Mouse (Mus musculus): ENCODE data around the gene Olfr1150-ps1. TPM values are rescaled to one million over a fixed set of nuclear protein-coding genes. Genes with fewer than 3 reads are reported as not detected.

Gene Olfr1150-ps1
- polyA plus RNA-seq (2017; shearing (Covaris generic)): not detected

DNA sequence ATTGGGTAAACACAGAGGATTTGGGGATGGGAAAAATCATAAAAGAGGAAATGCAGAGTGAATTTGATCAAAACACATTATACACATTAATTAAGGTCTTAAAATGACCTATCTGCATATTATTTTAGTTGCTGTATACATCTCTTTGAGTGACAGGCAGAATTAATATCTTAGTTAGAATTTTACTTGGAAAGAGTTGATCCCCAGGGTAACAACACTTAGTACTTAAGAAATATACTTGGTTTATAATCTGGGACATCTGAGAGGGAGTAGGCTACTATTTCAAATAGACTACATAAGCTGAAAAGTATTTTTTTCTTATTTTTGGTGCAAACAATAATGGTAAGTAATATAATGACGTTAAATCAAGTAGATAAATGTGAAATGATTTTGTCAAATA, at the start of gene Olfr1150-ps1:
Gene Olfr1150-ps1, plus strand, starts transcription at position 301 of the 400 bp plus-strand sequence.

DNA sequence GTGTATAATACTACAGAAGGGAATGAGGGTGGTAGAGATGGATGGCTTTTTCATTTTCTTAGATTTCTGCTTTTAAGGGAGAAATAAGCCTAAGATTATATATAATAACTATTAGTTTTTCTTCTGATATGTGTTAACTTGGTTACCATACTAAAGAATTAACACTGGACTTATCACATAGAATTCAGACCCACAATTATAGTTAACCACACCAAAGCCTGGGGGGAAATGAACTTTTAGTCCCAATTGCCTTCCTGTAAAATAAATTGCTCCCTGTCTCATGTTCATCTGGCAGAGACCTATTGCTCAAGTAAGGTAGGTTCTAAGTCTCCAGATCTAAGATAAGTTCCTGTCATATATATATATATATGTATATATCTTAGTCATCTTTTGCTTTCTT, 43.5 kb upstream of the Olfr1150-ps1 start, which contains the start of gene Olfr1143:
Gene Olfr1143, plus strand, starts transcription at position 301 of the 400 bp plus-strand sequence.

GRCm38 (mm10) chr2:87809522-87809921, 34.3 kb upstream of the Olfr1150-ps1 start, which contains the start of gene Olfr1145:
TSS of gene Olfr1145 (plus strand) at chr2:87809822.

DNA sequence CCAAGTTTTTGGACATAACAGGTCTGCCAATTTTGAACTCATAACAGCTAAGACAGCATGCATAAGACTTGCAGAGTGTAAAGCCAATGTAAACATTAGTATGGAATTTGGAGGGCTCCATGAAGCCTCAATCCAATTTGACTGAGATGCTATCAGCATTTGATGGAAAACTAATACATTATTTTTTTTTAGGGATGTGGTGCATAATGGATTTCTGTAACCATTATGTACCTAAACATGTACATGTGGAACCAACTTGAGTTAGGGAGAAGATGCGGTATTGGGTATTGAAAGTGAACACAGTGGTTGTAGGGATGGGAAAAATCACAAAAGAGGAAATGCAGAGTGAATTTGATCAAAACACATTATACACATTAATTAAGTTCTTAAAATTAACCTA, 13.6 kb upstream of the Olfr1150-ps1 start, which contains the start of gene Olfr1148:
Gene Olfr1148, plus strand, starts transcription at position 301 of the 400 bp plus-strand sequence.

GRCm38 (mm10) chr2:87855562-87855961, 11.8 kb downstream of the Olfr1150-ps1 start, which contains the start of gene Olfr1151:
TSS of gene Olfr1151 (plus strand) at chr2:87855862.

GRCm38 (mm10) chr2:87866192-87866591, 22.4 kb downstream of the Olfr1150-ps1 start, which contains the start of gene Olfr1152:
TSS of gene Olfr1152 (plus strand) at chr2:87866492.

GRCm38 (mm10) chr2:87894662-87895061, 50.9 kb downstream of the Olfr1150-ps1 start, which contains the start of gene Olfr1153:
TSS of gene Olfr1153 (plus strand) at chr2:87894962.

Other genes starting within 250 kb of the Olfr1150-ps1 start
- gene Olfr1130, start 237.8 kb upstream of the Olfr1150-ps1 start, polyA plus RNA-seq (2017; shearing (Covaris generic)): not detected
- gene Olfr1131, start 216.9 kb upstream of the Olfr1150-ps1 start, polyA plus RNA-seq (2017; shearing (Covaris generic)): under 1 TPM in 1 of 2 experiments, not detected in 1; 0.23 TPM
- under 1 TPM in 1 of 2 experiments, not detected in 1; 0.25 TPM for gene Olfr1132, start 206.5 kb upstream of the Olfr1150-ps1 start, polyA plus RNA-seq (2017; shearing (Covaris generic))
- under 1 TPM in 1 of 2 experiments, not detected in 1; 0.53 TPM for gene Olfr1133, start 196.6 kb upstream of the Olfr1150-ps1 start, polyA plus RNA-seq (2017; shearing (Covaris generic))
- not detected for gene Olfr1134, start 185.5 kb upstream of the Olfr1150-ps1 start, polyA plus RNA-seq (2017; shearing (Covaris generic))
- not detected for gene Olfr1135, start 170.3 kb upstream of the Olfr1150-ps1 start, polyA plus RNA-seq (2017; shearing (Covaris generic))
- not detected for gene Olfr1136, start 150.0 kb upstream of the Olfr1150-ps1 start, polyA plus RNA-seq (2017; shearing (Covaris generic))
- not detected for gene Olfr1137, start 130.8 kb upstream of the Olfr1150-ps1 start, polyA plus RNA-seq (2017; shearing (Covaris generic))
- under 1 TPM in 1 of 2 experiments, not detected in 1; 0.11 TPM for gene Olfr1138, start 104.0 kb upstream of the Olfr1150-ps1 start, polyA plus RNA-seq (2017; shearing (Covaris generic))
- gene Olfr1140, start 100.2 kb upstream of the Olfr1150-ps1 start, polyA plus RNA-seq (2017; shearing (Covaris generic)): under 1 TPM in 1 of 2 experiments, not detected in 1; 0.31 TPM
- gene Olfr1141, start 90.0 kb upstream of the Olfr1150-ps1 start, polyA plus RNA-seq (2017; shearing (Covaris generic)): not detected
- gene Olfr152, start 64.5 kb upstream of the Olfr1150-ps1 start, polyA plus RNA-seq (2017; shearing (Covaris generic)): not detected
- gene Olfr1143, start 43.4 kb upstream of the Olfr1150-ps1 start, polyA plus RNA-seq (2017; shearing (Covaris generic)): not detected
- gene Olfr1145, start 34.2 kb upstream of the Olfr1150-ps1 start, polyA plus RNA-seq (2017; shearing (Covaris generic)): not detected
- under 1 TPM; 0.27 to 0.42 TPM for gene Olfr1148, start 13.5 kb upstream of the Olfr1150-ps1 start, polyA plus RNA-seq (2017; shearing (Covaris generic))
- gene Olfr1151, start 11.9 kb downstream of the Olfr1150-ps1 start, polyA plus RNA-seq (2017; shearing (Covaris generic)): under 1 TPM in 1 of 2 experiments, not detected in 1; 0.45 TPM
- under 1 TPM in 1 of 2 experiments, not detected in 1; 0.06 TPM for gene Olfr1152, start 22.5 kb downstream of the Olfr1150-ps1 start, polyA plus RNA-seq (2017; shearing (Covaris generic))
- gene Olfr1153, start 51.0 kb downstream of the Olfr1150-ps1 start, polyA plus RNA-seq (2017; shearing (Covaris generic)): under 1 TPM in 1 of 2 experiments, not detected in 1; 0.22 TPM
- under 1 TPM in 1 of 2 experiments, not detected in 1; 0.20 TPM for gene Olfr1154, start 61.2 kb downstream of the Olfr1150-ps1 start, polyA plus RNA-seq (2017; shearing (Covaris generic))
- gene Olfr1155, start 101.1 kb downstream of the Olfr1150-ps1 start, polyA plus RNA-seq (2017; shearing (Covaris generic)): not detected
- under 1 TPM; 0.06 to 0.07 TPM for gene Olfr1156, start 109.1 kb downstream of the Olfr1150-ps1 start, polyA plus RNA-seq (2017; shearing (Covaris generic))
- under 1 TPM in 1 of 2 experiments, not detected in 1; 0.08 TPM for gene Olfr1157, start 124.3 kb downstream of the Olfr1150-ps1 start, polyA plus RNA-seq (2017; shearing (Covaris generic))
- not detected for gene Olfr74, start 130.7 kb downstream of the Olfr1150-ps1 start, polyA plus RNA-seq (2017; shearing (Covaris generic))
- gene Olfr1158, start 146.1 kb downstream of the Olfr1150-ps1 start, polyA plus RNA-seq (2017; shearing (Covaris generic)): not detected
- gene Olfr1160, start 164.3 kb downstream of the Olfr1150-ps1 start, polyA plus RNA-seq (2017; shearing (Covaris generic)): not detected
- under 1 TPM in 1 of 2 experiments, not detected in 1; 0.41 TPM for gene Olfr1161, start 178.8 kb downstream of the Olfr1150-ps1 start, polyA plus RNA-seq (2017; shearing (Covaris generic))
- gene Olfr73, start 193.7 kb downstream of the Olfr1150-ps1 start, polyA plus RNA-seq (2017; shearing (Covaris generic)): under 1 TPM in 1 of 2 experiments, not detected in 1; 0.11 TPM
- gene Olfr1162, start 207.1 kb downstream of the Olfr1150-ps1 start, polyA plus RNA-seq (2017; shearing (Covaris generic)): not detected
- gene Olfr1163, start 227.8 kb downstream of the Olfr1150-ps1 start, polyA plus RNA-seq (2017; shearing (Covaris generic)): not detected
- gene Olfr1164, start 250.0 kb downstream of the Olfr1150-ps1 start, polyA plus RNA-seq (2017; shearing (Covaris generic)): not detected